Mouse (Mus musculus): Measurements from ENCODE around the gene Tie1. TPM values are rescaled to one million over a fixed set of nuclear protein-coding genes. Genes with fewer than 3 reads are reported as not detected.

The Tie1 gene
- polyA plus RNA-seq, 1 experiment = not detected

DNA sequence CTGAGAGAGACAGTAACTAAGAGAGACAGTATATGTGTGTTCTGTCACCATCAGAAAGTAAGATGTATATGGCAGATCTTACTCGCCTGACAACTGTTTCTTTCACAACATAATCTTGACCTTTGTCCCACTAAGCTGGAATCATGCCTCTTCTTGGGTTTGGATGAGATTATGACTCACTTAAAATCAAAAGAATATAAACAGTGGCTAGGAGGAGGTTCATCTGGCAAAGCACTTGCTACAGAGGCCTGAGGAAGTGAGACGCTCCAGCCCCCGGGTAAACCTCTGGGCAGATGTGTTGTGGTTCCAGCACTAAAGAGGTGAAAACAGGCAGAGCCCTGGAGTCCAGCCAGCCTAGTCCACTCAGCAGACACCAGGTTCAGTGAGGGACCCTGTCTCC, 15.7 kb upstream of the Tie1 start:
- H3K36me3 ChIP-seq (ENCODE audit: control insufficient read depth, insufficient read depth) = no peaks in the 10 kb centered on the region
- no peaks in the 10 kb centered on the region for H3K79me3 ChIP-seq (ENCODE audit: low read depth)
- no peak overlapping the region for H3K4me3 ChIP-seq (ENCODE audit: insufficient read depth, poor library complexity, severe bottlenecking)
- H3ac ChIP-seq (ENCODE audit: control insufficient read depth, insufficient read length, low read depth) = no peak overlapping the region
- H3K79me2 ChIP-seq (ENCODE audit: control insufficient read depth, insufficient read depth) = no peaks in the 10 kb centered on the region
- TF ChIP-seq USF1 (IDR thresholded peaks at IDR 0.05; ENCODE audit: low read depth) (no peak), CEBPB (IDR thresholded peaks at IDR 0.05; ENCODE audit: low read depth) (peak; percentile 17)
- peaks cover 4% of the 10 kb centered on the region for H3K27me3 ChIP-seq (ENCODE audit: control insufficient read depth, insufficient read depth, insufficient read length)

GRCm38 (mm10) chr4:118500792-118501191, 10.9 kb upstream of the Tie1 start:
- peaks cover 18% of the 10 kb centered on the region for H3K27me3 ChIP-seq (ENCODE audit: control insufficient read depth, insufficient read depth, insufficient read length)
- H3K79me2 ChIP-seq (ENCODE audit: control insufficient read depth, insufficient read depth) = no peaks in the 10 kb centered on the region
- TF ChIP-seq CEBPB (IDR thresholded peaks at IDR 0.05; ENCODE audit: low read depth) = no peak
- no peak for TF ChIP-seq MAX (IDR thresholded peaks at IDR 0.05)
- TF ChIP-seq MYOD1 (IDR thresholded peaks at IDR 0.05; ENCODE audit: control insufficient read depth, insufficient read length, low read depth) = no peak
- TF ChIP-seq USF1 (IDR thresholded peaks at IDR 0.05; ENCODE audit: low read depth) = no peak
- no peak for TF ChIP-seq MYOG (IDR thresholded peaks at IDR 0.05; ENCODE audit: control insufficient read depth, extremely low read depth, insufficient read length)
- no peak for TF ChIP-seq CTCF (IDR thresholded peaks at IDR 0.05; ENCODE audit: control insufficient read depth, insufficient read depth, insufficient read length)
- TF ChIP-seq FOSL1 (IDR thresholded peaks at IDR 0.05; ENCODE audit: insufficient read depth, low read length, poor library complexity, severe bottlenecking) = no peak
- H3ac ChIP-seq (ENCODE audit: control insufficient read depth, insufficient read length, low read depth) = no peak overlapping the region
- no peaks in the 10 kb centered on the region for H3K36me3 ChIP-seq (ENCODE audit: control insufficient read depth, insufficient read depth)
- no peaks in the 10 kb centered on the region for H3K79me3 ChIP-seq (ENCODE audit: low read depth)
- H3K4me3 ChIP-seq (ENCODE audit: insufficient read depth, poor library complexity, severe bottlenecking) = no peak overlapping the region

DNA sequence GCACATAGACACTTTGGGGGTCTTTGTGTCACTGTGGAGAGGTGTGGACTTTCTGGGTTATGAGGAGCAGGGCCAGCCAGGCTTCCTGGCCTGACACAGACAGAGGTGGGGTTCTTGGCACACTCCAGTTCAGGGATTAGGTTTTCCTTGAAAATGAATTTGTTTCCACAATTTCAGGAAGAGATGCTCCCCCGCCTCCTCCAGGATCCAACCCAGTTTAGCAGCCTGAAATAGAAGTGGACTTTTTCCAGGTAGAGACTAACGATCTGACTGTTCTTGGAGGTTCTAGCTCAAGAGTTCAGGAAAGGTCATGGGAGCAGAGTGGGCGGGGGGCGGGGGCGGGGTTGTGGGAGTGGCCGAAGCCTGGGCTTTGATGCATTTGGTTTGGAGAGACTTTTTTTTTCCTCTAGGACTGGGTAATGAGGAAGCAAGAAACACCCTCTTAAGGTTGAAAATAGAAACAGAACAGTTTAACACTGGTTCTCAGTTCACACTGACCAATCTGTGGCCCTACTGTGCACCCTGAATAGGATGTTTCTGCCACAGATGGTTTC, 10.4 kb upstream of the Tie1 start:
- Histone ChIP-seq H3K4me3 (ENCODE audit: insufficient read depth, poor library complexity, severe bottlenecking) (no peak overlapping the region), H3ac (ENCODE audit: control insufficient read depth, insufficient read length, low read depth) (no peak overlapping the region), H3K79me2 (ENCODE audit: control insufficient read depth, insufficient read depth) (no peaks in the 10 kb centered on the region), H3K79me3 (ENCODE audit: low read depth) (no peaks in the 10 kb centered on the region), H3K27me3 (ENCODE audit: control insufficient read depth, insufficient read depth, insufficient read length) (peaks cover 18% of the 10 kb centered on the region), H3K36me3 (ENCODE audit: control insufficient read depth, insufficient read depth) (no peaks in the 10 kb centered on the region)
- TF ChIP-seq CTCF (IDR thresholded peaks at IDR 0.05; ENCODE audit: control insufficient read depth, insufficient read depth, insufficient read length) (no peak), FOSL1 (IDR thresholded peaks at IDR 0.05; ENCODE audit: insufficient read depth, low read length, poor library complexity, severe bottlenecking) (no peak), CEBPB (IDR thresholded peaks at IDR 0.05; ENCODE audit: low read depth) (no peak), MYOG (IDR thresholded peaks at IDR 0.05; ENCODE audit: control insufficient read depth, extremely low read depth, insufficient read length) (no peak), MAX (IDR thresholded peaks at IDR 0.05) (no peak), MYOD1 (IDR thresholded peaks at IDR 0.05; ENCODE audit: control insufficient read depth, insufficient read length, low read depth) (no peak), USF1 (IDR thresholded peaks at IDR 0.05; ENCODE audit: low read depth) (no peak)

DNA sequence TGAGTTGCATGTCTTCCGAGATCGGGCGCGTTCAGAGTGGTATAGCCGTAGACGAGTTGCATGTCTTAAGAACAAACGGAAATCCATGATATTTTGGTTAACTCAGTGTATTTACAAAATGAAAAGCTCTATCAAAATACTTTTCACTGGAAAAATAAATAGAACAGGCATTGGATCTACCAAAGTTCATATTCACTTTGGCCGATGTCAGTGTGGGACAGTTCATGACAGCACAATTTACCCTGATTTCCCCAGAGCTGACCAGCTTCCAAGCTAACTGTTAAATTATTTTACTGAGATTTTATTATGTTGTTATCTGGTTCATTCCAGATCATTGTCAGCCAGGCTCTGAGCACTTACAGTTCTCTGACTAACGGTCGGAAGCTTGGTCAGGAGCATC, 600 bp upstream of the Tie1 start:
- Histone ChIP-seq H3K79me2 (ENCODE audit: control insufficient read depth, insufficient read depth) (no peaks in the 10 kb centered on the region), H3K4me3 (ENCODE audit: insufficient read depth, poor library complexity, severe bottlenecking) (no peak overlapping the region), H3K27me3 (ENCODE audit: control insufficient read depth, insufficient read depth, insufficient read length) (peaks cover 29% of the 10 kb centered on the region), H3K79me3 (ENCODE audit: low read depth) (no peaks in the 10 kb centered on the region), H3ac (ENCODE audit: control insufficient read depth, insufficient read length, low read depth) (no peak overlapping the region), H3K36me3 (ENCODE audit: control insufficient read depth, insufficient read depth) (no peaks in the 10 kb centered on the region)
- TF ChIP-seq USF1 (IDR thresholded peaks at IDR 0.05; ENCODE audit: low read depth) = no peak
- no peak for TF ChIP-seq CTCF (IDR thresholded peaks at IDR 0.05; ENCODE audit: control insufficient read depth, insufficient read depth, insufficient read length)

DNA sequence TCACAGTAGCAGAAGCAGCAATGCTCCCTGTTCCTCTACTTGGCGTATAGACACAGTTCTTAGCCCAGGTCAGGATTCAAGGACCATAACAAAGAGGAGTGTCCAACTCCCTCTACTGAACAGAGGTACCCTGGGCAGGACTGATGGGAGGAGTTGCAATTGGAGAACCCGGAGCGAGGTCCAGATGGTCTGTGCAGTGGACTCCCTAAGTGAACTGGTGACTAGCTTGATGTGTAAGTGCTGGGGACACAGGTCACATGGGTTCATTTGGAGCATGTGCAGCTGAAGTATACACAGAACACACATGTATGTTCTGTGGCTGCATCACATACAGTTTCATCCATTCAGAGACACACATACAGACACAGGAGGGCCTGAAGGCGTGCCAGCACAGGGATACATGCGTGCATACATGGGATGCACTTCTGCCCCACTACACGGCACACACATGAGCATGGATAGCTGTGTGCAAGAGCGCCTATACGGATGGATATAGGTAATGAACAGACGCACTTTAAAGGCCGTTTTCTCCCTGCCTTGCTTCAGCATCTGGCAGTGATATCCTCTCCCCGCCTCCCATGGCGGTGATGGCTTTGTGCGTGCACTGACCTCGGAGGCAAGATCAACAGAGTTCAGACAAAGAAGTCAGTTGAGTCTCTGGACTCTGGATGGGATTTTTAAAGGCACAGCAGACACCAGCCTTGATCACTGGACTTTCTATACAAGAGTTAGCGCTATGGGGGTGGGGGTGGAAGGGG, 12.9 kb downstream of the Tie1 start:
- Histone ChIP-seq H3ac (ENCODE audit: control insufficient read depth, insufficient read length, low read depth) (no peak overlapping the region), H3K79me2 (ENCODE audit: control insufficient read depth, insufficient read depth) (no peaks in the 10 kb centered on the region), H3K27me3 (ENCODE audit: control insufficient read depth, insufficient read depth, insufficient read length) (peaks cover 78% of the 10 kb centered on the region), H3K79me3 (ENCODE audit: low read depth) (no peaks in the 10 kb centered on the region), H3K36me3 (ENCODE audit: control insufficient read depth, insufficient read depth) (no peaks in the 10 kb centered on the region), H3K4me3 (ENCODE audit: insufficient read depth, poor library complexity, severe bottlenecking) (no peak overlapping the region)
- TF ChIP-seq MYOD1 (IDR thresholded peaks at IDR 0.05; ENCODE audit: control insufficient read depth, insufficient read length, low read depth) (no peak), MYOG (IDR thresholded peaks at IDR 0.05; ENCODE audit: control insufficient read depth, extremely low read depth, insufficient read length) (no peak), FOSL1 (IDR thresholded peaks at IDR 0.05; ENCODE audit: insufficient read depth, low read length, poor library complexity, severe bottlenecking) (no peak), CEBPB (IDR thresholded peaks at IDR 0.05; ENCODE audit: low read depth) (no peak), CTCF (IDR thresholded peaks at IDR 0.05; ENCODE audit: control insufficient read depth, insufficient read depth, insufficient read length) (no peak), MAX (IDR thresholded peaks at IDR 0.05) (no peak), USF1 (IDR thresholded peaks at IDR 0.05; ENCODE audit: low read depth) (no peak)

GRCm38 (mm10) chr4:118472687-118473086, 17.2 kb downstream of the Tie1 start:
- Histone ChIP-seq H3K79me3 (ENCODE audit: low read depth) (no peaks in the 10 kb centered on the region), H3K36me3 (ENCODE audit: control insufficient read depth, insufficient read depth) (no peaks in the 10 kb centered on the region), H3K4me3 (ENCODE audit: insufficient read depth, poor library complexity, severe bottlenecking) (no peak overlapping the region), H3ac (ENCODE audit: control insufficient read depth, insufficient read length, low read depth) (no peak overlapping the region), H3K79me2 (ENCODE audit: control insufficient read depth, insufficient read depth) (no peaks in the 10 kb centered on the region), H3K27me3 (ENCODE audit: control insufficient read depth, insufficient read depth, insufficient read length) (peaks cover 61% of the 10 kb centered on the region)
- no peak for TF ChIP-seq CTCF (IDR thresholded peaks at IDR 0.05; ENCODE audit: control insufficient read depth, insufficient read depth, insufficient read length)
- TF ChIP-seq USF1 (IDR thresholded peaks at IDR 0.05; ENCODE audit: low read depth) = no peak
- TF ChIP-seq MAX (IDR thresholded peaks at IDR 0.05) = no peak
- no peak for TF ChIP-seq MYOD1 (IDR thresholded peaks at IDR 0.05; ENCODE audit: control insufficient read depth, insufficient read length, low read depth)
- TF ChIP-seq MYOG (IDR thresholded peaks at IDR 0.05; ENCODE audit: control insufficient read depth, extremely low read depth, insufficient read length) = no peak
- no peak for TF ChIP-seq CEBPB (IDR thresholded peaks at IDR 0.05; ENCODE audit: low read depth)
- TF ChIP-seq FOSL1 (IDR thresholded peaks at IDR 0.05; ENCODE audit: insufficient read depth, low read length, poor library complexity, severe bottlenecking) = no peak
